Mouse (Mus musculus) heart, adult 2 months (tissue): ENCODE data around the gene Wdr81. TPM values are rescaled to one million over a fixed set of nuclear protein-coding genes. Genes with fewer than 3 reads are reported as not detected.
A peak's percentile ranks its signal among the peaks of the same experiment; 100 is the strongest.

Experiments
- DNase-seq, 2 experiments: peaks; one replicate each; pipeline ENCODE4 v3.0.0; 2021
- H3K27ac ChIP-seq: fragments of 200-600 bp; 2 replicates; pipeline ENCODE4 v1.8.1; 2022
- H3K27me3 ChIP-seq: fragments of 200-500 bp; 2 replicates; pipeline ENCODE4 v1.6.1; 2012; ENCODE audit warnings: mild to moderate bottlenecking, low read length, inconsistent platforms, mixed read lengths; ENCODE audit not compliant: control insufficient read depth, insufficient read depth
- H3K36me3 ChIP-seq: fragments of 200-500 bp; 2 replicates; pipeline ENCODE4 v1.6.1; 2012; ENCODE audit warnings: low read length, inconsistent platforms; ENCODE audit not compliant: control insufficient read depth, insufficient read depth
- H3K4me1 ChIP-seq: fragments of 200-500 bp; 2 replicates; pipeline ENCODE4 v1.6.1; 2011; ENCODE audit warnings: low read length; ENCODE audit not compliant: control insufficient read depth, insufficient read depth
- H3K4me3 ChIP-seq: fragments of 200-600 bp; 2 replicates; pipeline ENCODE4 v1.8.1; 2022
- H3K79me2 ChIP-seq: fragments of 200-500 bp; replicated peaks from 2 replicates; pipeline ENCODE4 v1.6.1; 2012; ENCODE audit warnings: mild to moderate bottlenecking, inconsistent platforms, low read length, moderate library complexity, mixed read lengths; ENCODE audit not compliant: control insufficient read depth, insufficient read depth
- H3K9ac ChIP-seq: fragments of 200-500 bp; 2 replicates; pipeline ENCODE4 v1.6.1; 2012; ENCODE audit warnings: low read depth, mild to moderate bottlenecking, control low read depth, inconsistent platforms, low read length, mixed read lengths
- CTCF ChIP-seq: fragments of 200-600 bp; IDR thresholded peaks from 2 replicates; pipeline ENCODE4 v1.8.1; 2022; ENCODE audit warnings: antibody characterized with exemption, mild to moderate bottlenecking, moderate library complexity
- EP300 ChIP-seq: fragments of 200-500 bp; IDR thresholded peaks from 2 replicates; pipeline ENCODE4 v1.6.1; 2011; ENCODE audit warnings: low read depth, low read length, control low read depth; ENCODE audit not compliant: insufficient read depth
- POLR2A ChIP-seq: fragments of 200-500 bp; IDR thresholded peaks from 2 replicates; pipeline ENCODE4 v1.6.1; 2011; ENCODE audit warnings: mild to moderate bottlenecking, low read depth, low read length, control low read depth; ENCODE audit not compliant: insufficient read depth
- WGBS: fragments of 180-500 bp; shearing (Covaris S2); methylation state at CpG from one replicate; pipeline ENCODE4 v1.1.7; 2018; 5-methylcytosine and 5-hydroxymethylcytosine counted together
- intact Hi-C: fragments of 180-260 bp; cut with DNase I; formaldehyde crosslinking; loops from one replicate; pipeline ENCODE4 v1.15.1; 2025
- polyA plus RNA-seq: library from polyadenylated mRNA; depleted of rRNA; stranded (reverse); fragments of >200 nt; gene quantifications from 2 replicates; pipeline ENCODE4 v1.2.3, GENCODE M21; 2012
- total RNA-seq, 2 experiments: library from RNA; stranded (reverse); gene quantifications; 2 replicates each; pipeline ENCODE4 v1.2.3; 2021

The Wdr81 gene
- total and polyA plus RNA-seq, 3 experiments, result 7.0 to 9.6 (median 8.3) TPM

- H3K27ac ChIP-seq, result no peak overlapping the region
- no peaks in the 10 kb centered on the region for H3K36me3 ChIP-seq
- WGBS, result 83% methylated on average over 13 of the region's 13 CpGs
- H3K79me2 ChIP-seq, result no peaks in the 10 kb centered on the region
- intact Hi-C loops, result no loop called here
- H3K27me3 ChIP-seq, result no peaks in the 10 kb centered on the region
- DNase-seq, result no peak
- no peaks in the 10 kb centered on the region for H3K4me1 ChIP-seq
- H3K4me3 ChIP-seq, result no peak overlapping the region
- TF ChIP-seq POLR2A (no peak), CTCF (no peak), EP300 (no peak)
- no peak overlapping the region for H3K9ac ChIP-seq
These were observed 16.3 kb downstream of the Wdr81 start for GRCm38 (mm10) chr11:75438194-75438593.

- Histone ChIP-seq H3K9ac (no peak overlapping the region), H3K4me3 (no peak overlapping the region), H3K27me3 (no peaks in the 10 kb centered on the region), H3K36me3 (no peaks in the 10 kb centered on the region), H3K27ac (no peak overlapping the region), H3K4me1 (no peaks in the 10 kb centered on the region), H3K79me2 (no peaks in the 10 kb centered on the region)
- TF ChIP-seq CTCF (peak; percentile 36), POLR2A (no peak)
- WGBS, result 88% methylated on average over 5 of the region's 5 CpGs
- DNase-seq, result no peak
- intact Hi-C loops, result no loop called here
These were observed 20.4 kb downstream of the Wdr81 start for GRCm38 (mm10) chr11:75434138-75434537.

DNA sequence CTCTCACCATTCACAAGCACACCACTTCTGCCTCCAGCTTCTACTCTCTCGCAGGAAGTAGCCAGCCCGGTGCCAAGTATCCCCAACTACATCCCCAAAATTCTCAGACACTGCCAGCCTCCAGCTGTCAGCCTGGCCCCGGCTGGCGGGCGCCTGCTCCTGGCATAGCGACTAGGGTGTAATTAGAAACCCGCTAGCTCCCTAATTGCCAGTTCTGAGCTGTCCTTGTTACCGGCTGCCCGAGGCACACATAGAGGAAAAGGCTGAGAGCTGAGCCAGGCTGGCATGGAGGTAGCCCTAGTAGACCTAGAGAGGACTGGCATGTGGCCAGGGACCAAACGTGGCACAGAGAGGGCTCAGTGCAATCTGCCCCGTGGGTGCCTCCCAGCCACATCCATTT, 23.2 kb downstream of the Wdr81 start:
- WGBS, result 64% methylated on average over 11 of the region's 11 CpGs
- Histone ChIP-seq H3K36me3 (no peaks in the 10 kb centered on the region), H3K4me3 (no peak overlapping the region), H3K9ac (no peak overlapping the region), H3K79me2 (no peaks in the 10 kb centered on the region), H3K27ac (no peak overlapping the region), H3K4me1 (no peaks in the 10 kb centered on the region), H3K27me3 (no peaks in the 10 kb centered on the region)
- TF ChIP-seq POLR2A (no peak), EP300 (no peak), CTCF (no peak)
- intact Hi-C loops, result no loop called here
- DNase-seq, result peak; percentile 29 to 30

DNA sequence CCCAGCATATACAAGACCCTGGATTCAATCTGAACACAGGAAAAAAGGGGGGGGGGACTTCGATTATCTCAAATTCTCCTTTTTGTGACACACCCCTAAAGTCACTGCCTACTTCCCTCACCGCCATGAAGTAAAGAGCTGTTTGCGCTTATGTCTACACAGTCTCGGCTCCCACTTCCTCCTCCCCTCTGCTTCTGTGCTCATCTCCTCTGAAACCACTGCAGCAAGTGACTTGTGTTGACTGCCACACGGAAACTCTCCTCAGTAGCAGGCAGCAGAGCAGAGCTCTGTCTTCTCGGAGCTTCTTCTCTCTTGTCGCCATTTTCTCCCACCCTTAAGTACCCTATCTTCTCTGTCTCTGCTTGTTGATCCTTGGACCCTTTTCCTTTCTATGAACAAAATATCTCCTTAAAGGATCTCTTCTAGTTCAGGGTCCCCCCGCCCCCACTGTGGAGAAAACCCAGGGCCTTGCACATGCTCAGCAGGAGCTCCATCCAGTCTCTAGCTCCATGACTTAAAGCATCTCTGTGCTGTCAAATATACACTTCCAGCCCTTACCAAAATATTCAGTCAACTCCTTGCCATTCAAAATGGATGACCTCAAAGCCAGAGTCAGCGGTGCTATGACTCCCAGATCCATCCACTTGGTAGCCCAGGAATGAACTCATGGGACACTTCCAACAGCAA, 25.4 kb downstream of the Wdr81 start:
- DNase-seq, result peak; percentile 16 to 36
- H3K27ac ChIP-seq, result no peak overlapping the region

GRCm38 (mm10) chr11:75424459-75424858, 30.1 kb downstream of the Wdr81 start:
- no peak overlapping the region for H3K9ac ChIP-seq
- WGBS, result 87% methylated on average over 3 of the region's 3 CpGs
- intact Hi-C loops, result no loop called here
- TF ChIP-seq EP300, result no peak
- no peak for TF ChIP-seq POLR2A
- TF ChIP-seq CTCF, result no peak
- H3K27me3 ChIP-seq, result no peaks in the 10 kb centered on the region
- H3K79me2 ChIP-seq, result no peaks in the 10 kb centered on the region
- H3K4me3 ChIP-seq, result no peak overlapping the region
- no peaks in the 10 kb centered on the region for H3K4me1 ChIP-seq
- DNase-seq, result no peak
- no peak overlapping the region for H3K27ac ChIP-seq
- no peaks in the 10 kb centered on the region for H3K36me3 ChIP-seq

More for the DNA sequence above, 25.4 kb downstream of the Wdr81 start:
- no peak overlapping the region for H3K9ac ChIP-seq
- TF ChIP-seq CTCF (no peak), POLR2A (no peak), EP300 (no peak)
- WGBS, result 73% methylated on average over 9 of the region's 9 CpGs
- intact Hi-C loops, result no loop called here
- H3K4me1 ChIP-seq, result no peaks in the 10 kb centered on the region
- H3K36me3 ChIP-seq, result no peaks in the 10 kb centered on the region
- no peak overlapping the region for H3K4me3 ChIP-seq
- no peaks in the 10 kb centered on the region for H3K27me3 ChIP-seq
- H3K79me2 ChIP-seq, result no peaks in the 10 kb centered on the region

GRCm38 (mm10) chr11:75424033-75424432, 30.5 kb downstream of the Wdr81 start:
- no peaks in the 10 kb centered on the region for H3K79me2 ChIP-seq
- no peak overlapping the region for H3K9ac ChIP-seq
- no peaks in the 10 kb centered on the region for H3K4me1 ChIP-seq
- no peak for DNase-seq
- no peaks in the 10 kb centered on the region for H3K27me3 ChIP-seq
- intact Hi-C loops, result no loop called here
- no peak for TF ChIP-seq CTCF
- TF ChIP-seq POLR2A, result no peak
- no peak for TF ChIP-seq EP300
- H3K36me3 ChIP-seq, result no peaks in the 10 kb centered on the region
- H3K27ac ChIP-seq, result no peak overlapping the region
- H3K4me3 ChIP-seq, result no peak overlapping the region
- WGBS, result 84% methylated on average over 9 of the region's 9 CpGs
